Mouse (Mus musculus): ENCODE data around the gene Cmtm4.

GRCm38 (mm10) chr8:104337890-104338289 is 57.7 kb downstream of the Cmtm4 start:
- peak; percentile 31 for TF ChIP-seq CTCF (IDR thresholded peaks at IDR 0.05; ENCODE audit: low read depth)
- TF ChIP-seq EP300 (optimal IDR thresholded peaks at IDR 0.05), result no peak

Data from stomach, postnatal 0 days (tissue).